Mouse (Mus musculus) heart, embryonic 11.5 days (tissue): ENCODE data around the gene Sec31b. TPM values are rescaled to one million over a fixed set of nuclear protein-coding genes. Genes with fewer than 3 reads are reported as not detected.
A peak's percentile ranks its signal among the peaks of the same experiment; 100 is the strongest.

Source experiments
- ATAC-seq: fragments of 200-750 bp; cut with Nextera tagmentation; replicated peaks from 2 replicates; pipeline ENCODE4 v1.8.0; 2017; ENCODE audit warnings: moderate library complexity; ENCODE audit not compliant: insufficient number of reproducible peaks, low FRiP score, low TSS enrichment
- H3K27ac ChIP-seq: fragments of 300-500 bp; sonication (generic); 2 replicates; pipeline ENCODE4 v1.5.1; 2014; ENCODE audit warnings: mild to moderate bottlenecking, low read depth, low read length
- H3K27me3 ChIP-seq: fragments of 300-500 bp; sonication (generic); 2 replicates; pipeline ENCODE4 v1.6.1; 2014; ENCODE audit warnings: mild to moderate bottlenecking, low read length, mixed read lengths; ENCODE audit not compliant: control insufficient read depth, insufficient read depth
- H3K36me3 ChIP-seq: fragments of 300-500 bp; sonication (generic); 2 replicates; pipeline ENCODE4 v1.6.1; 2014; ENCODE audit warnings: mild to moderate bottlenecking, low read length, moderate library complexity, mixed read lengths; ENCODE audit not compliant: control insufficient read depth, insufficient read depth
- H3K4me1 ChIP-seq: fragments of 300-500 bp; sonication (generic); 2 replicates; pipeline ENCODE4 v1.6.1; 2014; ENCODE audit warnings: low read length; ENCODE audit not compliant: control insufficient read depth, insufficient read depth
- H3K4me2 ChIP-seq: fragments of 300-500 bp; sonication (generic); 2 replicates; pipeline ENCODE4 v1.6.1; 2014; ENCODE audit warnings: mild to moderate bottlenecking, moderate library complexity
- H3K4me3 ChIP-seq: fragments of 300-500 bp; sonication (generic); 2 replicates; pipeline ENCODE4 v1.5.1; 2014; ENCODE audit warnings: low read depth, low read length
- H3K9ac ChIP-seq: fragments of 300-500 bp; sonication (generic); 2 replicates; pipeline ENCODE4 v1.6.1; 2014; ENCODE audit warnings: mild to moderate bottlenecking, low read depth, low read length, moderate library complexity
- H3K9me3 ChIP-seq: fragments of 300-500 bp; sonication (generic); replicated peaks from 2 replicates; pipeline ENCODE4 v1.6.1; 2016; ENCODE audit warnings: low read length; ENCODE audit not compliant: control insufficient read depth
- WGBS: fragments of 180-500 bp; shearing (Covaris S2); extraction: QIAGEN DNeasy Blood & Tissue Kit; methylation state at CpG from one replicate; pipeline ENCODE4 v1.1.7; 2014; ENCODE audit not compliant: insufficient replicate concordance; 5-methylcytosine and 5-hydroxymethylcytosine counted together
- polyA plus RNA-seq: library from polyadenylated mRNA; unstranded; fragments of >200 nt; fragmentation: Nextera tagmentation; extraction: Ambion mirVana; gene quantifications from 2 replicates; pipeline ENCODE4 v1.2.1, GENCODE M21; 2014

Gene Sec31b
- polyA plus RNA-seq, 1 experiment from 2014 or later = 1.2 TPM

GRCm38 (mm10) chr19:44552731-44553130 is 7.1 kb upstream of the Sec31b start, which contains the start of gene Gm20538:
TSS of gene Gm20538 (minus strand) at chr19:44552831.
- Histone ChIP-seq H3K27ac (no peak within 1 kb of the TSS), H3K27me3 (no peaks in the 10 kb centered on the region), H3K4me1 (peaks cover 7% of the 10 kb centered on the region; the same call in 1 of the 2 replicates), H3K9me3 (no peaks in the 10 kb centered on the region), H3K4me2 (peak within 1 kb of the TSS; percentile 14; the same call in 1 of the 2 replicates), H3K4me3 (no peak within 1 kb of the TSS), H3K9ac (no peak within 1 kb of the TSS), H3K36me3 (peaks cover 30% of the 10 kb centered on the region)
- 88% methylated on average over 4 of the region's 4 CpGs for WGBS
- no peak for ATAC-seq

GRCm38 (mm10) chr19:44544775-44545174 is 889 bp downstream of the Sec31b start:
- peaks cover 15% of the 10 kb centered on the region for H3K36me3 ChIP-seq
- no peak for ATAC-seq
- peak overlapping the region; percentile 67 for H3K4me3 ChIP-seq
- H3K9me3 ChIP-seq = peaks cover 5% of the 10 kb centered on the region; the same call in 1 of the 2 replicates
- 3% methylated on average over 13 of the region's 13 CpGs for WGBS
- peak overlapping the region; percentile 64 for H3K9ac ChIP-seq
- H3K27ac ChIP-seq = no peak overlapping the region
- 0 out of 2 replicates have a peak, but pooled peaks cover 3% of the 10 kb centered on the region for H3K27me3 ChIP-seq
- H3K4me2 ChIP-seq = peak overlapping the region; percentile 86
- no peaks in the 10 kb centered on the region; the same call in 1 of the 2 replicates for H3K4me1 ChIP-seq

- Histone ChIP-seq H3K4me1 (no peaks in the 10 kb centered on the region; the same call in 1 of the 2 replicates), H3K27ac (no peak overlapping the region), H3K9ac (no peak overlapping the region), H3K4me2 (peak overlapping the region; percentile 86), H3K27me3 (0 out of 2 replicates have a peak, but pooled peaks cover 3% of the 10 kb centered on the region), H3K4me3 (no peak overlapping the region), H3K9me3 (peaks cover 5% of the 10 kb centered on the region; the same call in 1 of the 2 replicates), H3K36me3 (peaks cover 11% of the 10 kb centered on the region)
- WGBS = 55% methylated on average over 10 of the region's 10 CpGs
- ATAC-seq = no peak
These were observed 1.3 kb downstream of the Sec31b start for GRCm38 (mm10) chr19:44544372-44544771.

- Histone ChIP-seq H3K4me1 (no peaks in the 10 kb centered on the region; the same call in 1 of the 2 replicates), H3K9me3 (peaks cover 5% of the 10 kb centered on the region; the same call in 1 of the 2 replicates), H3K4me3 (no peak overlapping the region), H3K4me2 (no peak overlapping the region), H3K36me3 (no peaks in the 10 kb centered on the region), H3K27me3 (0 out of 2 replicates have a peak, but pooled peaks cover 3% of the 10 kb centered on the region), H3K27ac (no peak overlapping the region), H3K9ac (no peak overlapping the region)
- ATAC-seq = no peak
- 78% methylated on average over 8 of the region's 8 CpGs for WGBS
These were observed 2.9 kb downstream of the Sec31b start for GRCm38 (mm10) chr19:44542694-44543178.

- no peak overlapping the region for H3K4me2 ChIP-seq
- WGBS = 77% methylated on average over 8 of the region's 8 CpGs
- H3K4me3 ChIP-seq = no peak overlapping the region
- no peak for ATAC-seq
- H3K9me3 ChIP-seq = peaks cover 5% of the 10 kb centered on the region; the same call in 1 of the 2 replicates
- H3K9ac ChIP-seq = no peak overlapping the region
- H3K27me3 ChIP-seq = no peaks in the 10 kb centered on the region
- no peaks in the 10 kb centered on the region for H3K4me1 ChIP-seq
- no peak overlapping the region for H3K27ac ChIP-seq
- no peaks in the 10 kb centered on the region for H3K36me3 ChIP-seq
These were observed 8.2 kb downstream of the Sec31b start for GRCm38 (mm10) chr19:44537416-44537815.

- Histone ChIP-seq H3K36me3 (no peaks in the 10 kb centered on the region), H3K4me3 (no peak overlapping the region), H3K27ac (no peak overlapping the region), H3K9ac (no peak overlapping the region), H3K27me3 (peaks cover 9% of the 10 kb centered on the region), H3K9me3 (no peaks in the 10 kb centered on the region), H3K4me2 (no peak overlapping the region), H3K4me1 (no peaks in the 10 kb centered on the region)
- WGBS = 34% methylated on average over 3 of the region's 3 CpGs
- no peak for ATAC-seq
These were observed 10.3 kb downstream of the Sec31b start for GRCm38 (mm10) chr19:44535376-44535775.

GRCm38 (mm10) chr19:44530018-44530417 is 15.6 kb downstream of the Sec31b start:
- 74% methylated on average over 6 of the region's 6 CpGs for WGBS

GRCm38 (mm10) chr19:44525551-44526205 is 20.0 kb downstream of the Sec31b start:
- H3K27me3 ChIP-seq = no peaks in the 10 kb centered on the region; the same call in 1 of the 2 replicates
- 75% methylated on average over 9 of the region's 9 CpGs for WGBS
- no peaks in the 10 kb centered on the region for H3K4me1 ChIP-seq
- ATAC-seq = no peak
- H3K9me3 ChIP-seq = no peaks in the 10 kb centered on the region
- no peak overlapping the region for H3K9ac ChIP-seq
- no peak overlapping the region for H3K4me3 ChIP-seq
- H3K36me3 ChIP-seq = no peaks in the 10 kb centered on the region
- H3K27ac ChIP-seq = no peak overlapping the region
- no peak overlapping the region for H3K4me2 ChIP-seq

More at GRCm38 (mm10) chr19:44530018-44530417, 15.6 kb downstream of the Sec31b start:
- H3K27ac ChIP-seq = no peak overlapping the region
- no peaks in the 10 kb centered on the region for H3K4me1 ChIP-seq
- no peak overlapping the region for H3K9ac ChIP-seq
- peaks cover 9% of the 10 kb centered on the region for H3K27me3 ChIP-seq
- no peaks in the 10 kb centered on the region for H3K9me3 ChIP-seq
- no peak for ATAC-seq
- H3K36me3 ChIP-seq = no peaks in the 10 kb centered on the region
- no peak overlapping the region for H3K4me2 ChIP-seq
- H3K4me3 ChIP-seq = no peak overlapping the region
